Mouse (Mus musculus): ENCODE data around the gene Runx2. TPM values are rescaled to one million over a fixed set of nuclear protein-coding genes. Genes with fewer than 3 reads are reported as not detected.

Runx2 gene
- polyA plus RNA-seq, 1 experiment, result 7.7 TPM

DNA sequence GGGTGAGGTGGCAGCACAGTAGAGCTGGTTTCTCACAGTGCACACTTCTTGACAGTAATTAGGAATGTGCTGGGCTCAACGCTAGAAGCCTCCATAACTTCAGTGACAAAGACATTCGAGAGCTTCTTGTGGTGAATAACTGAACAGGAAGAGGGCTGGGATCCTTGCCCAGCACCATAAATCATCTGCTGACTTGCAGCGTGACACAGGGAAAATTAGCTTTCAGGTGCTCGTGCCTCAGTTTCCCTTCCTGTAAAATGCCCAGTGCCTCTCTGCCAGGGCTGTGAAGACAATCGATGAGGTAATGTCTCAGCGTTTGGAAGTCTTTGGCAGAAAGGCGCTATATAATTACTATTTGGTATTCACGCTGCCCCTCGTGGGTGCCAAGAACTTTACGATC lies 108.1 kb downstream of the Runx2 start:
- no peak for TF ChIP-seq POLR2A (IDR thresholded peaks at IDR 0.05; ENCODE audit: extremely low read depth, insufficient read depth, low read length)
- TF ChIP-seq CTCF (IDR thresholded peaks at IDR 0.05; ENCODE audit: extremely low read depth, insufficient read depth, low read length), result no peak
- Histone ChIP-seq H3K4me3 (ENCODE audit: insufficient read depth, low read length) (no peak overlapping the region), H3K27ac (ENCODE audit: insufficient read depth, low read length) (no peak overlapping the region), H3K4me1 (ENCODE audit: control insufficient read depth, insufficient read depth, low read length) (peaks cover 3% of the 10 kb centered on the region)

DNA sequence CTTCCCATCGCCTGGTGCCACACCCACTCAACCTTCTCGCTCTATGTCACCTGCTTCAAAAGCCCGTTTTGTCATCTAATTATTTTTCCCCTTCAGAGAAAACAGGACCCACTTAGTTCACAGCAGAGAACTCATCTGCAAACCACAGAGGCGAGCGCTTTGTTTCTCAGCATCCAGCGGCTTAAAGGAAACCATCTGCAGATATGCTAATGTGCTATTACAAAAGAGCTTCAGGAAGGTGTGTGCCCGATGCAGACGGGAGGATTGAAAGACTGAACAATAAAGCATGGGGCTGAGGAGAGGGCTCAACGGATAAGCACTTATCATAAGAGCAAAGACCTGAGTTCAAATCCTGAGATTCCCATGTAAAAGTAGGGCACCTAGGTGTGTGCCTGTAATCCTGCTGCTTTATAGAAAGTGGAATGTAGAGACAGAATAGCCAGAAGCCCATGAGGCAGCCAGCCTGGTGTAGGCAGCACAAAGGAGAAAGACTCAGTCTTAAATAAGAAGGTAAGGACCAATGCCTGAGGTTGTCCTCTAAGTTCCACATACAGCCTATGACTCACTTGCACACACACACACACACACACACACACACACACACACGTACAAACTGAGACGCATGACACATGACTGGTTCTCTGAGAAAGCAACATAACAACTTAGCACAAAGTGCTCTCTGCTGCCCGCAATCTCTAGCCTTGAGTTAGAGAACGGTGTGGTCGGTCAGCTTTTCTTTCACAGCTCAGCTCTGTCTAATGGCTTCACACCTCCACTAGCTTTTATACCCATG lies 111.9 kb downstream of the Runx2 start:
- TF ChIP-seq POLR2A (IDR thresholded peaks at IDR 0.05; ENCODE audit: extremely low read depth, insufficient read depth, low read length) (no peak), CTCF (IDR thresholded peaks at IDR 0.05; ENCODE audit: extremely low read depth, insufficient read depth, low read length) (no peak)
- no peaks in the 10 kb centered on the region for H3K4me1 ChIP-seq (ENCODE audit: control insufficient read depth, insufficient read depth, low read length)
- no peak overlapping the region for H3K27ac ChIP-seq (ENCODE audit: insufficient read depth, low read length)
- no peak overlapping the region for H3K4me3 ChIP-seq (ENCODE audit: insufficient read depth, low read length)

DNA sequence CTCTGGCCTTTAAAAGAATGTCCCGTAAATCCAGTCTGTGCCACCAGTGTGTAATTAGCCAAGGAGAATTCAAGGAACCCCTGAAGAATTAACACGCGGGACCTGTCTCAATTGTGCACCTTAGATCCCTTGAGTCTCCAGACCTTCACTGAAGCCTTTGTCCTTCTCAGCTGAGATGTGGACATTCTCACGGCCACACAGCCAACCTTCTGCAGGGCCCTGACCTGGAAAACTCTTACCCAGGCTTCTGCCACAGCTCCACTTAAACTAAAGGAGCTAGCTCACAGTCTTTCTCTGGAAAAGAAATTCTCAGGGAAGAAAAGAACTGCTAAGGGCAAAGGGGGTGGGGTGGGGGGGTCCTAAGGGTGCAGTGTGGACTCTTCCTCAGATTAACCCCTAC lies 113.1 kb downstream of the Runx2 start:
- TF ChIP-seq CTCF (IDR thresholded peaks at IDR 0.05; ENCODE audit: extremely low read depth, insufficient read depth, low read length), result no peak
- TF ChIP-seq POLR2A (IDR thresholded peaks at IDR 0.05; ENCODE audit: extremely low read depth, insufficient read depth, low read length), result no peak
- no peaks in the 10 kb centered on the region for H3K4me1 ChIP-seq (ENCODE audit: control insufficient read depth, insufficient read depth, low read length)
- H3K27ac ChIP-seq (ENCODE audit: insufficient read depth, low read length), result no peak overlapping the region
- no peak overlapping the region for H3K4me3 ChIP-seq (ENCODE audit: insufficient read depth, low read length)

DNA sequence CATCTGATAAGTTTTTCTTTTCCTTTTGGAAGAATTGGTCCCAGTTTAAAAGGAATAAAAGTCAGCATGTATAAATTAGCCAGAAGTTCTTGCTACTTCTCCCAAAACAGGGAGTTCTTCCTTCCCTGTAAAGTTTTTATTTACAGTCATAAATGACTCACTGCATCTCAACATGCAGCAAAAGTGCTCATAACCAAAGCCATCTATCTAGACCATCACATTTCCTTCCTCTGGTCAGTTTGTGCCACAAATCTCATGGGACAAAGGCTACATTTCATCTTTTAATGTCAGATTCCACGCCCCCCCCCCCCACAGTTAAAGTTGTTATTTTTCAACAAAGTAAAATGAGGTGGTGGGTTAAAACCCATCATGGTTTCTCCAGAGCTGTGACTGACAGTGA lies 114.3 kb downstream of the Runx2 start:
- TF ChIP-seq CTCF (IDR thresholded peaks at IDR 0.05; ENCODE audit: extremely low read depth, insufficient read depth, low read length), result no peak
- no peak for TF ChIP-seq POLR2A (IDR thresholded peaks at IDR 0.05; ENCODE audit: extremely low read depth, insufficient read depth, low read length)
- no peak overlapping the region for H3K4me3 ChIP-seq (ENCODE audit: insufficient read depth, low read length)

DNA sequence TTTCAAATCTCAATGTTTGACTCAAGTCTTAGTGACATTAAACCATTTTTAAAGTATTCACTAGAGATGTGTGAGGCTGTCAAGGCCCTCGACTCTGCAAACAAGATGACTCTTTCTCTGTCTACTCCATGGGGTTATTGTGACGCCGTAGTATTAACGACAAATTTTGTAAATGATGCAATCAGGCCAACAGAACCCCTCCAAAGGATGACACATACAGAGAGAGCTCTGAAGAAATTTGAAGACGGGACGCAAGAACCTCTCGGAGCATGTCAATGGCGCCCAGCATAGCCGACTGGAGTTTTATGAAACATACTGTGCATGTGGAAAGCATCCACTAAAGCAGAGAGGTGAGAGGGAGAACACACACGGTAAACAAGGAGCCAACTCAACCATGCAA lies 117.5 kb downstream of the Runx2 start:
- Histone ChIP-seq H3K27ac (ENCODE audit: insufficient read depth, low read length) (no peak overlapping the region), H3K4me1 (ENCODE audit: control insufficient read depth, insufficient read depth, low read length) (no peaks in the 10 kb centered on the region), H3K4me3 (ENCODE audit: insufficient read depth, low read length) (no peak overlapping the region)
- TF ChIP-seq CTCF (IDR thresholded peaks at IDR 0.05; ENCODE audit: extremely low read depth, insufficient read depth, low read length) (no peak), POLR2A (IDR thresholded peaks at IDR 0.05; ENCODE audit: extremely low read depth, insufficient read depth, low read length) (no peak)

More for the DNA sequence above, 114.3 kb downstream of the Runx2 start:
- Histone ChIP-seq H3K4me1 (ENCODE audit: control insufficient read depth, insufficient read depth, low read length) (no peaks in the 10 kb centered on the region), H3K27ac (ENCODE audit: insufficient read depth, low read length) (no peak overlapping the region)

DNA sequence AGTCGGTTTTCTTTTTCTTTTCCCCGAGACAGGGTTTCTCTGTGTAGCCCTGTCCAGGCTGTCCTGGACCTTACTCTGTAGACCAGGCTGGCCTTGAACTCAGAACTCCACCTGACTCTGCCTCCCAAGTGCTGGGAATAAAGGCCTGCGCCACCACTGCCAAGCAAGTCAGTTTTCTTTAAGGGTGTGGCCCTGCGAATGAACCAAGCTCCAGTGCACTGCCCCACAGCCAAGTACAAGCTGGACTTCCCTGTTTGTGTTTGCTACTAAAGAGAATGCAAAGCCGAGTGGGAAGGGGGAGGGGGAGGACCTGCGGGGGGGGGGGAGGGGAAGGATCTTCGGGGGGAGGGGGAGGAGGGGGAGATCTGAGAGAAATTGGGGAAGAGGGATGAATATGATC lies 121.0 kb downstream of the Runx2 start:
- no peaks in the 10 kb centered on the region for H3K4me1 ChIP-seq (ENCODE audit: control insufficient read depth, insufficient read depth, low read length)
- H3K4me3 ChIP-seq (ENCODE audit: insufficient read depth, low read length), result no peak overlapping the region
- TF ChIP-seq CTCF (IDR thresholded peaks at IDR 0.05; ENCODE audit: extremely low read depth, insufficient read depth, low read length), result no peak
- no peak for TF ChIP-seq POLR2A (IDR thresholded peaks at IDR 0.05; ENCODE audit: extremely low read depth, insufficient read depth, low read length)
- H3K27ac ChIP-seq (ENCODE audit: insufficient read depth, low read length), result no peak overlapping the region

DNA sequence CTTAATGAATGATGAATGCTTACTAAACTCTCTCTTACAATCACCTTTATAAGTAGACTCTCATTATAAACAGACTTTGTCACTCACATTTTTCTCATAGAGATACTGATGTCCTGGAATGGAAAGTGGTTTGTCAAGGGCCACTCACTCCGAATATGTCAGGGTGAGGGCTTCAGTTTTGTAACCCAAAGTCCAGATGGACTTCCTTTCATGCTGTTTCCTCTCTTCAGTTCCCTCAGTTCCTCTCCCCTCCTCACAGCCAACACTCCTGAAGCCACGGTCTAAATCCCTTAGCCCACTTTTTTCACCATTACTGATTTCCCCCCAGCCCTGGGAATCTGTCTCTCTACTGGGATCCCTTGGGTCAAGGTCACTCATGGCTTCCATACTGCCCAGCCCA lies 123.1 kb downstream of the Runx2 start:
- no peaks in the 10 kb centered on the region for H3K4me1 ChIP-seq (ENCODE audit: control insufficient read depth, insufficient read depth, low read length)
- no peak overlapping the region for H3K27ac ChIP-seq (ENCODE audit: insufficient read depth, low read length)
- TF ChIP-seq POLR2A (IDR thresholded peaks at IDR 0.05; ENCODE audit: extremely low read depth, insufficient read depth, low read length) (no peak), CTCF (IDR thresholded peaks at IDR 0.05; ENCODE audit: extremely low read depth, insufficient read depth, low read length) (no peak)
- H3K4me3 ChIP-seq (ENCODE audit: insufficient read depth, low read length), result no peak overlapping the region

DNA sequence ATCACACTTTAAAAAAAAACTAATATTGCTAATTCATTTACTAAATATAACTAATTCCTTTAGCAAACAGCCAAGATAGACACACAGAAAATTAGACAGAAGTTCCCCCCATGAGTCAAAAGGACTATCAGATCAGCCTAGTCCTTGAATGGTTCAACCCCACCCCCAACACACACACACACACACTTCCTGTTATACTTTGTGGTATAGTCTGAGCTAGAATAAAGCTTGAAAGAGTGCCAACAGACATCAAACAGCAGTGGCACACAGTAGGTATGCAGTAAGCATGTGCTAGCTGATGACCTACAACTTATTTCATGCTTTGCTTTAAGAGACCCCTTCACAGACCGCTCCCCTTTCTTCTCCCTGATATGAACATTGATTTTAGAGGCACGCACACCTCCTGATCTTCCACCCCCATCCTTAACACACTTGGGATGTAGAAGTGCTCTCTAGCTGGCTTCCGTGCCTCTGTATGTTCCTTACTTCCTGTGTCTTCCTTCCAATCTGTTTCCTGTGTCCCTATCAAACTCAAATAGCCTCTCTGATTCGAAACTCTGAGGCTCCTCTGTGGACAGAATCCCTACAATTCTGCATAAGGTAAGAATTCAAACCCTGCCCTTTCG lies 124.1 kb downstream of the Runx2 start:
- H3K27ac ChIP-seq (ENCODE audit: insufficient read depth, low read length), result no peak overlapping the region
- H3K4me1 ChIP-seq (ENCODE audit: control insufficient read depth, insufficient read depth, low read length), result no peaks in the 10 kb centered on the region
- no peak overlapping the region for H3K4me3 ChIP-seq (ENCODE audit: insufficient read depth, low read length)
- TF ChIP-seq CTCF (IDR thresholded peaks at IDR 0.05; ENCODE audit: extremely low read depth, insufficient read depth, low read length), result no peak
- no peak for TF ChIP-seq POLR2A (IDR thresholded peaks at IDR 0.05; ENCODE audit: extremely low read depth, insufficient read depth, low read length)

DNA sequence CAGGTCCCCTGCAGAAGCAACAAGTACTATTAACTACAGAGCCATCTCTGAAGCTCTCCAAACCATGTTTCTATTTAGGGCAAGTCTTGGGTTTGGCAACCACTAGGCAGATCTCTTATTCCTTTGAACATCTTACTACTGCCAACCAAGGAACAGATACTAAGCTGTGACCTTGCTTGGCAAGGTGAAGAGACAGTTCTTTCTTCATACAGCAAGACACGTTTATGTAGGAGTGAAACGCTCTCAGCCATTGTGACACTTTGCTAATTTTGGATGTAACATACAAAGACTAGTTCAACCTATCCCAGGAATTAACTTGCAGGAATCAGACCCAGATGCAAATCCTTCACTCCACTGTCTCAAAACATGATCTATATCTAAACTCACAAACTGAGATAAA lies 126.3 kb downstream of the Runx2 start:
- no peak overlapping the region for H3K27ac ChIP-seq (ENCODE audit: insufficient read depth, low read length)
- TF ChIP-seq CTCF (IDR thresholded peaks at IDR 0.05; ENCODE audit: extremely low read depth, insufficient read depth, low read length), result no peak
- no peak for TF ChIP-seq POLR2A (IDR thresholded peaks at IDR 0.05; ENCODE audit: extremely low read depth, insufficient read depth, low read length)

DNA sequence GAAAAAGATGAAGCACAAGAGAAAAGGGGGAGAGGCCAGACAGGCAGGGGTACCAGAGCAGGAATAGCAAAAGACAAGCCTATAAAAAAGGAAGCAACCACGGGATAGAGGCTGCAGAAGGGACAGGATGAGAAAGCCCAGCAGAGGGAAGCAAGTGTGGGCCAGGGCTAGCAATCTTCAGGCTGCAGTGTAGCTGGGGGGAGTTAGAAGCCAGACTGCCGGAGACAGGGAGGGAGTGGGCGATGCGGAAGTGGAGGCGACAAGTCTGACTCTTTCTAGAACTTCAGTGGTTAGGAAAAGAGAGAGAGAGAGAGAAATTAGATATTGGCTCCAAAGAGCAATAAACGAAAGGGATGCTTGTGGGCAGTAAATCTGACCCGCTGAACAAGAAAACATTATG lies 129.1 kb downstream of the Runx2 start:
- peaks cover 7% of the 10 kb centered on the region for H3K4me1 ChIP-seq (ENCODE audit: control insufficient read depth, insufficient read depth, low read length)
- TF ChIP-seq CTCF (IDR thresholded peaks at IDR 0.05; ENCODE audit: extremely low read depth, insufficient read depth, low read length) (no peak), POLR2A (IDR thresholded peaks at IDR 0.05; ENCODE audit: extremely low read depth, insufficient read depth, low read length) (no peak)
- no peak overlapping the region for H3K27ac ChIP-seq (ENCODE audit: insufficient read depth, low read length)
- no peak overlapping the region for H3K4me3 ChIP-seq (ENCODE audit: insufficient read depth, low read length)

More for the DNA sequence above, 126.3 kb downstream of the Runx2 start:
- Histone ChIP-seq H3K4me1 (ENCODE audit: control insufficient read depth, insufficient read depth, low read length) (peaks cover 7% of the 10 kb centered on the region), H3K4me3 (ENCODE audit: insufficient read depth, low read length) (no peak overlapping the region)
